Mouse (Mus musculus) brain, embryonic 18.5 days (tissue): ENCODE measurements around the gene Sys1.

Experiments used
- DNase-seq: peaks from one replicate; pipeline ENCODE4 v3.0.0-alpha.2; 2012; ENCODE audit warnings: low read depth, low spot score

Sys1 gene

GRCm38 (mm10) chr2:164434681-164435080 is 22.1 kb upstream of the Sys1 start:
- no peak for DNase-seq

GRCm38 (mm10) chr2:164435216-164436090 is 21.3 kb upstream of the Sys1 start:
- DNase-seq = no peak

GRCm38 (mm10) chr2:164436215-164436913 is 20.4 kb upstream of the Sys1 start:
- no peak for DNase-seq

- DNase-seq = no peak
Observed at GRCm38 (mm10) chr2:164436961-164437360, 19.8 kb upstream of the Sys1 start.

GRCm38 (mm10) chr2:164437710-164438109 is 19.1 kb upstream of the Sys1 start:
- DNase-seq = no peak

- DNase-seq = no peak
Observed at GRCm38 (mm10) chr2:164438257-164438656, 18.5 kb upstream of the Sys1 start.

GRCm38 (mm10) chr2:164439001-164439421 is 17.8 kb upstream of the Sys1 start:
- no peak for DNase-seq

- no peak for DNase-seq
Observed at GRCm38 (mm10) chr2:164440314-164440713, 16.4 kb upstream of the Sys1 start.

- no peak for DNase-seq
Observed at GRCm38 (mm10) chr2:164441155-164441554, 15.6 kb upstream of the Sys1 start.

- DNase-seq = no peak
Observed at GRCm38 (mm10) chr2:164441731-164442130, 15.0 kb upstream of the Sys1 start.

- DNase-seq = no peak
Observed at GRCm38 (mm10) chr2:164442315-164443050, 14.3 kb upstream of the Sys1 start.

GRCm38 (mm10) chr2:164443051-164443437 is 13.7 kb upstream of the Sys1 start:
- DNase-seq = no peak

GRCm38 (mm10) chr2:164443460-164444000 is 13.2 kb upstream of the Sys1 start, which contains the start of gene Sdc4:
Sdc4 (minus strand) TSS chr2:164443887.
- no peak for DNase-seq

GRCm38 (mm10) chr2:164444701-164445100 is 12.1 kb upstream of the Sys1 start:
- DNase-seq = no peak

- DNase-seq = no peak
Observed at GRCm38 (mm10) chr2:164445399-164446085, 11.2 kb upstream of the Sys1 start.

GRCm38 (mm10) chr2:164446086-164446469 is 10.7 kb upstream of the Sys1 start:
- DNase-seq = no peak

- DNase-seq = no peak
Observed at GRCm38 (mm10) chr2:164448140-164448539, 8.6 kb upstream of the Sys1 start.

- no peak for DNase-seq
Observed at GRCm38 (mm10) chr2:164448921-164449320, 7.8 kb upstream of the Sys1 start.

GRCm38 (mm10) chr2:164449341-164450042 is 7.3 kb upstream of the Sys1 start:
- no peak for DNase-seq

- DNase-seq = no peak
Observed at GRCm38 (mm10) chr2:164452000-164452676, 4.6 kb upstream of the Sys1 start.
